Mouse (Mus musculus) heart, embryonic 16.5 days (tissue): ENCODE measurements around the gene Sc5d. TPM values are rescaled to one million over a fixed set of nuclear protein-coding genes. Genes with fewer than 3 reads are reported as not detected.

Source experiments
- ATAC-seq: fragments of 200-750 bp; cut with Nextera tagmentation; replicated peaks from 2 replicates; pipeline ENCODE4 v1.8.0; 2017; ENCODE audit warnings: moderate number of reproducible peaks; ENCODE audit not compliant: insufficient read depth, low FRiP score; ENCODE audit errors: extremely low read depth
- H3K27ac ChIP-seq: fragments of 300-500 bp; sonication (generic); 2 replicates; pipeline ENCODE4 v1.5.1; 2014; ENCODE audit warnings: mild to moderate bottlenecking, low read length, control low read depth, moderate library complexity
- H3K27me3 ChIP-seq: fragments of 300-500 bp; sonication (generic); 2 replicates; pipeline ENCODE4 v1.6.1; 2014; ENCODE audit warnings: low read length, mixed read lengths; ENCODE audit not compliant: control insufficient read depth, insufficient read depth
- H3K36me3 ChIP-seq: fragments of 300-500 bp; sonication (generic); 2 replicates; pipeline ENCODE4 v1.6.1; 2014; ENCODE audit not compliant: control insufficient read depth, insufficient read depth
- H3K4me1 ChIP-seq: fragments of 300-500 bp; sonication (generic); 2 replicates; pipeline ENCODE4 v1.6.1; 2014; ENCODE audit warnings: low read length, mixed read lengths; ENCODE audit not compliant: control insufficient read depth, insufficient read depth
- H3K4me2 ChIP-seq: fragments of 300-500 bp; sonication (generic); 2 replicates; pipeline ENCODE4 v1.6.1; 2014; ENCODE audit warnings: low read depth, mild to moderate bottlenecking, control low read depth, low read length
- H3K4me3 ChIP-seq: fragments of 300-500 bp; sonication (generic); 2 replicates; pipeline ENCODE4 v1.5.1; 2014; ENCODE audit warnings: mild to moderate bottlenecking, control low read depth, low read length
- H3K9ac ChIP-seq: fragments of 300-500 bp; sonication (generic); 2 replicates; pipeline ENCODE4 v1.6.1; 2014; ENCODE audit warnings: low read length, control low read depth
- H3K9me3 ChIP-seq: fragments of 300-500 bp; sonication (generic); replicated peaks from 2 replicates; pipeline ENCODE4 v1.6.1; 2016; ENCODE audit warnings: low read length; ENCODE audit not compliant: control insufficient read depth
- WGBS: fragments of 180-500 bp; shearing (Covaris S2); extraction: QIAGEN DNeasy Blood & Tissue Kit; methylation state at CpG from one replicate; pipeline ENCODE4 v1.1.7; 2014; 5-methylcytosine and 5-hydroxymethylcytosine counted together
- polyA plus RNA-seq: library from polyadenylated mRNA; unstranded; fragments of >200 nt; fragmentation: Nextera tagmentation; extraction: Ambion mirVana; gene quantifications from 2 replicates; pipeline ENCODE4 v1.2.1, GENCODE M21; 2015

The Sc5d gene
- polyA plus RNA-seq, 1 experiment from 2014 or later = 27.4 TPM

- 61% methylated on average over 3 of the region's 3 CpGs for WGBS
- ATAC-seq = no peak
- no peak overlapping the region for H3K27ac ChIP-seq
- H3K9me3 ChIP-seq = 0 out of 2 replicates have a peak, but pooled peaks cover 2% of the 10 kb centered on the region
- no peaks in the 10 kb centered on the region for H3K27me3 ChIP-seq
- no peak overlapping the region for H3K4me3 ChIP-seq
- H3K4me1 ChIP-seq = no peaks in the 10 kb centered on the region
- no peak overlapping the region for H3K4me2 ChIP-seq
- H3K36me3 ChIP-seq = no peaks in the 10 kb centered on the region
- H3K9ac ChIP-seq = no peak overlapping the region
These were observed 14.0 kb upstream of the Sc5d start for GRCm38 (mm10) chr9:42278046-42278445.

GRCm38 (mm10) chr9:42277606-42278005 is 13.6 kb upstream of the Sc5d start:
- ATAC-seq = no peak
- Histone ChIP-seq H3K4me3 (no peak overlapping the region), H3K4me1 (no peaks in the 10 kb centered on the region), H3K4me2 (no peak overlapping the region), H3K9me3 (0 out of 2 replicates have a peak, but pooled peaks cover 2% of the 10 kb centered on the region), H3K27ac (no peak overlapping the region), H3K9ac (no peak overlapping the region), H3K36me3 (no peaks in the 10 kb centered on the region), H3K27me3 (no peaks in the 10 kb centered on the region)
- 89% methylated on average over 1 of the region's 1 CpGs for WGBS

DNA sequence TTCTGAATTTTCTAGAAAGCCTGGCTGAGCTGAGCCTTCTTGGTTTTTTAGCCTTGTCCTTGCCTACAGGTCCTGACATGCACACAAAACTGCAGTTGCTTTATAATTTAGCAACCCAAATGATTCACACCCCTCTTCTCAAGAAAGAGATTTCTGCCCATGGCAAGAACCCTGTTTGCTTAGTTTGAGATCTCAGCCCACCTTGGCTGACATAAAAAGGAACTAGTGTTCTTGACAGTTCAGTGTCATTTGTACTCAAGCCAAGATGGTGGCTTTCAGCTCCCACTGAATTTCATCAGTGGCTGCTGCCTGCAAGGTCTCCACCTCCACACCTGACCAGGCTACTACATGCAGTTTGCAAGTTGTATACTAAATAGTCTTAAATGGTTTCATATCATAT is 13.1 kb upstream of the Sc5d start:
- no peaks in the 10 kb centered on the region for H3K4me1 ChIP-seq
- no peak for ATAC-seq
- H3K4me3 ChIP-seq = no peak overlapping the region
- no peaks in the 10 kb centered on the region for H3K27me3 ChIP-seq
- H3K9ac ChIP-seq = no peak overlapping the region
- H3K4me2 ChIP-seq = no peak overlapping the region
- no peaks in the 10 kb centered on the region for H3K36me3 ChIP-seq
- H3K27ac ChIP-seq = no peak overlapping the region
- H3K9me3 ChIP-seq = 0 out of 2 replicates have a peak, but pooled peaks cover 2% of the 10 kb centered on the region

- Histone ChIP-seq H3K4me1 (no peaks in the 10 kb centered on the region), H3K4me2 (no peak overlapping the region), H3K4me3 (no peak overlapping the region), H3K27ac (no peak overlapping the region), H3K36me3 (no peaks in the 10 kb centered on the region), H3K27me3 (no peaks in the 10 kb centered on the region), H3K9me3 (no peaks in the 10 kb centered on the region), H3K9ac (no peak overlapping the region)
- no peak for ATAC-seq
- WGBS = 58% methylated on average over 11 of the region's 11 CpGs
These were observed 11.7 kb upstream of the Sc5d start for GRCm38 (mm10) chr9:42275761-42276145.

DNA sequence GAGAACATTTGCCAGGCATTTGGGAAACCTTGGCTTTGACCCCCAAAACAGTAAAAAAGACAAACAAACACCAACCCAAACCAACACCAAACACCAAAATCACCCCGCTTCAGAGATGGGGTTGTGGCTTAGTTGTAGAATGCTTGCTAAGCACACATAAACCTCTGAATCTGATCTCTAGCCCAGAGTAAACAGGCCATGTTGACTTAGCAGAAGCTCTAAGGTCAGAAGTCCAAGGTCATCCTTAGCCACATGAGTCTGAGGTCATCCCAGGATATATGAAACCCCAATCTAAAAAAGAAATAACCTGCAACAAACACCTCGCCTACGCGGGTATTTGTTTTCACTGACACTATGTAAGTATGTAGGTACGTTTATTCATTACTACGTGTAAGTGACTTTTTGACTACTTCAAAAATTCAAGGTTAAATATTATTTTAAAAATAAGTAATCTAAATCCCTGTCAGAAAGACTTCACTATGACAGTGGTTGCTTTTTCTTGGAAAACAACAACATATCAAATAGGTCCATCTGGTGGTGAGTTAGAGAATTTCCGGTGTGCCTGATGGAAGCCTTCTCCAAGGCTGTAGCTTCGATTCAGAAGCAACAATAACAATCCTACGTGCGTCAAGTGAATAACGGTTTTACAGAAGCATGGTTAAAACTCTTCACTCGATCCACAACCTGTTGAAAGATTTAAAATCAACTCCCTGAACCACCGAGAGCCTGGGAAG is 11.1 kb upstream of the Sc5d start:
- Histone ChIP-seq H3K4me2 (no peak overlapping the region), H3K27me3 (no peaks in the 10 kb centered on the region), H3K9me3 (no peaks in the 10 kb centered on the region), H3K4me3 (no peak overlapping the region), H3K36me3 (no peaks in the 10 kb centered on the region), H3K4me1 (no peaks in the 10 kb centered on the region), H3K9ac (no peak overlapping the region), H3K27ac (no peak overlapping the region)
- no peak for ATAC-seq
- WGBS = 50% methylated on average over 13 of the region's 13 CpGs

- WGBS = 85% methylated on average over 6 of the region's 6 CpGs
- no peaks in the 10 kb centered on the region for H3K27me3 ChIP-seq
These were observed 9.7 kb upstream of the Sc5d start for GRCm38 (mm10) chr9:42273682-42274296.

DNA sequence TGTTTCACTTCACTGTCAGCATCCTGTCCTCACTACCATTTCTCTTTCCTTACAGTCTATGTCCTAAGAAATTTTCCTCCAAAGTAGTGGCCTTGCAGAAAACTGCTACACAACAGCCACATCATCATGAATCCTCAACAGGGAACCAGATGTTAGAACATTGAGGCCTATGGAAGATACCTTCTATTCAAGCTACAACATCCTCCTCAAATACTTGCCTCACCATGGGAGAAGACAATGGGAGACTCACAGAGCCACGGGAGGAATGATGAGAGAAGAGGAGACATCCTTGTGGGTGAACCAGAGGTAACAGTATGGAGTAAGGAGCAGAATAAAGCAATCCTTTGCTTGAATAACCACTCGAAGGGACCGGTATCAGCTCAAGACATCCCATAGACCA is 9.1 kb upstream of the Sc5d start:
- Histone ChIP-seq H3K4me3 (no peak overlapping the region), H3K9ac (no peak overlapping the region), H3K27me3 (no peaks in the 10 kb centered on the region), H3K27ac (no peak overlapping the region), H3K4me2 (no peak overlapping the region), H3K9me3 (no peaks in the 10 kb centered on the region), H3K4me1 (no peaks in the 10 kb centered on the region), H3K36me3 (no peaks in the 10 kb centered on the region)
- WGBS = 76% methylated on average over 3 of the region's 3 CpGs
- no peak for ATAC-seq

More at GRCm38 (mm10) chr9:42273682-42274296, 9.7 kb upstream of the Sc5d start:
- H3K4me2 ChIP-seq = no peak overlapping the region
- no peak for ATAC-seq
- H3K36me3 ChIP-seq = no peaks in the 10 kb centered on the region
- no peaks in the 10 kb centered on the region for H3K9me3 ChIP-seq
- no peaks in the 10 kb centered on the region for H3K4me1 ChIP-seq
- H3K9ac ChIP-seq = no peak overlapping the region
- no peak overlapping the region for H3K4me3 ChIP-seq
- H3K27ac ChIP-seq = no peak overlapping the region

DNA sequence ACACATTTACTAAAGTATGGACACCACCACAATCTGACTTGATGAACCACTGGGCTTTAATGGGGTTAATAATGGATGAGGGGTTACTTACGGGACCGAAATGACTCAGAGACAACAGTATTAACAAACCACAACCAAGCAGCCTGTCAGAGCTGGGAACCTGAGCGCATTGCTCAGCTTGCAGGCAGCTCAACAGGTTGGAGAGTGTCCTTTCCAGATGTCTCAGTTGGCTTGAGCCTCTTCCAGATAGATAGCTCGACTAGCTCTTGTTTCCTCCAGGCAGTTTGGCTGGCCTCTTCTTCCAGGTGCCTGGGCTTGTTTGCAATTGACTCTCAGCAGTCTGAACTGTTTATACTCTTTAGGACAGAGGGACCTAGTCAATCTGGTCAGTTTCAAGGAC is 8.6 kb upstream of the Sc5d start:
- Histone ChIP-seq H3K4me3 (no peak overlapping the region), H3K27ac (no peak overlapping the region), H3K4me2 (no peak overlapping the region), H3K27me3 (no peaks in the 10 kb centered on the region), H3K36me3 (no peaks in the 10 kb centered on the region), H3K9ac (no peak overlapping the region), H3K9me3 (no peaks in the 10 kb centered on the region), H3K4me1 (no peaks in the 10 kb centered on the region)
- WGBS = 47% methylated on average over 4 of the region's 4 CpGs
- ATAC-seq = no peak; the same call in 1 of the 2 replicates

DNA sequence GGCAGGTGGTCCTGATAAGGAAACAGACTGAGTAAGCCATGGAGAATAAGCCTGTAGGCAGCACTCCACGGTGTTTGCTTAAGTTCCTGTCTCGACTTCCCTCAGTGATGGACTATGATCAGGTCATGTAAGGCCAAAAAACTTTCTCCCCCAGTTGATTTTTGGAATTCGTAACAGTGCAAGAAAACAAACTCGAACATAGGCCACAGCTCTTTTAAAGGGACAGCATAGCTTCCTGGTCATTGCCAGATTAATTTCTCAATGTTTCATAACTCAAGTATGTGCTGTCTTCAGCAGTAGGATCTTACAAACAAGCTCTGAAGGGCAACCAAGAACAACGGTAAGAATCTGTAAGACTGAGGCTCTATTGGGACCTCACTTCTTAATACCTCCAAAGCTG is 7.4 kb upstream of the Sc5d start:
- no peaks in the 10 kb centered on the region for H3K27me3 ChIP-seq
- 76% methylated on average over 5 of the region's 5 CpGs for WGBS

More for the DNA sequence above, 7.4 kb upstream of the Sc5d start:
- no peak overlapping the region for H3K9ac ChIP-seq
- H3K4me2 ChIP-seq = no peak overlapping the region
- no peaks in the 10 kb centered on the region for H3K4me1 ChIP-seq
- no peak overlapping the region for H3K4me3 ChIP-seq
- no peak for ATAC-seq
- no peak overlapping the region for H3K27ac ChIP-seq
- no peaks in the 10 kb centered on the region for H3K36me3 ChIP-seq
- H3K9me3 ChIP-seq = no peaks in the 10 kb centered on the region
